Mouse (Mus musculus): ENCODE data around the gene Atad3a.

The Atad3a gene

DNA sequence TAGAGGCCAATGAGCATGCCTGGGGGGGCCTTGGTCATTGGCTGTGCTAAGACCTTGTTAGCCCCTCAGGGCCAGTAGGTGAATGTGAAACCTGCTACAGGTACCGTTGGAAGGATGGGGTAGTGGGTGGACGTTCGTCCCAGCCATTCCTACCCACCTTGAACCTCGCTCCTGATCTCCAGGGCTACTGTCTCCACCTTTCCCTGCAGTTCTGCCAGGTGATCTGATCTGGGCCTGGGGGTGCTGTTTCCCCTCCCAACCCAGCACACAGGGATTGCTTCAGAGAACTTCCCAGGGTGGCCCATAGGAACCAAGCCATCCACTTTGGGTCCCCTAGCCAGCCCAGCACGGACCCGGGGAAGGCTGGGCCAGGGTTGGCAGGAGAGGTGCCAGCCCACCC is 21.7 kb downstream of the Atad3a start:
- no peak for DNase-seq (ENCODE audit: low spot score in 2 of 2)

DNA sequence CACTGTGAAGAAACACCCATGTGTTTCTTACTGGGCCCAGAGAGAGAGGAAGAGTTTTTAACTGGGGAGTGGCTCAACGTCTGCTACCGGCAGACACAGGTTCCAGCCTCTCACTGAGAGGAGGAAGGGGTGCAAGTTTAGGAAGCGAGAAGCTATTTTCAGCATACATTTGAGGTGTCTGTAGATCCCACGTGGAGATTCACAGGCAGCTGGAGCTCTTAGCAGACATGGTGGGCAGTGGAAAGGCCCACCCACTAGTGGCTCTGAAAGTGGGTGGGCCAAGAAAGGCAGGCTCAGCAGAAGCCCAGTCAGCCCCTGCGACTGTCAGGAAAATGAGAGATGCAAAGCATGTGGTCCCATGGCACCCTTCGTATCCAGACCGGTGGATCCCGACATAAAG is 22.6 kb downstream of the Atad3a start:
- DNase-seq (ENCODE audit: low spot score in 2 of 2) = no peak

DNA sequence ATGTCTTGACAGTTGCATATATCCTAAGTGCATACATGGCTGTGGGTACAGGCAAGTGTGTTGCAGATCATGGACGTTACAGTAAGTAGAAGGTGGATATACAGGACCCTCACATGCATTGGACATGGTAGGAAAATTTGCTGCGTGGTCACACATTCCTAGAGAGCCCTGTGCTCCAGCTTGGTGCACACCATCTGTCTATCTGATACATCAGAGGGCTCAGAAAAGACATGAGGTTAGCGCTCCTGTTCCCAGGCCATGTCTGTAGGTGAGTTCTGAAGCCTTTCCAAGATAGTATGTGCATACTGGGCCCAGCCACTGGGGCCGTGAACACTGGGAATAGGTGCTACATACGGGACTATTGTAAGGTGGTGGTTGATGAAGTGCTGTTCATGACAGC is 24.5 kb downstream of the Atad3a start:
- no peak for DNase-seq (ENCODE audit: low spot score in 2 of 2)

DNA sequence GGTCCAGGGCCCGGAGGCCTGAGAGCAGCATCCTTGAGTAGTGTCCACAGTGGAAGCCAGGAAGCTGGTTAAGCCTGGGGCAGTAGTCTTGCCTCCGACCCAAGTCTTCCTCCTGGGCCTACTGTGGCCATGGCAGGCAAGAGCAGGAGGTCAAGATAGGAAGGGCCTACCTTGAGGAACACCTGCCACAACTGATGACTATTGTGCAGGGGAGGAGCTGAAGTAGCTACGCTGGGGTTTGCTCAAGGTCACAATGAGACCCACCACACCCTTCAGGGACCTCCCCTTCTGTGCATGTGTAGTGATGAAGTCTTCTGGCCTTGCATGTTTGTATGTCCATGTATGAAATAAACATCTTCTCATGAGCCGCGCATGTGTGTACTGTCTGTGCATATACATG is 25.1 kb downstream of the Atad3a start:
- no peak for DNase-seq (ENCODE audit: low spot score in 2 of 2)

DNA sequence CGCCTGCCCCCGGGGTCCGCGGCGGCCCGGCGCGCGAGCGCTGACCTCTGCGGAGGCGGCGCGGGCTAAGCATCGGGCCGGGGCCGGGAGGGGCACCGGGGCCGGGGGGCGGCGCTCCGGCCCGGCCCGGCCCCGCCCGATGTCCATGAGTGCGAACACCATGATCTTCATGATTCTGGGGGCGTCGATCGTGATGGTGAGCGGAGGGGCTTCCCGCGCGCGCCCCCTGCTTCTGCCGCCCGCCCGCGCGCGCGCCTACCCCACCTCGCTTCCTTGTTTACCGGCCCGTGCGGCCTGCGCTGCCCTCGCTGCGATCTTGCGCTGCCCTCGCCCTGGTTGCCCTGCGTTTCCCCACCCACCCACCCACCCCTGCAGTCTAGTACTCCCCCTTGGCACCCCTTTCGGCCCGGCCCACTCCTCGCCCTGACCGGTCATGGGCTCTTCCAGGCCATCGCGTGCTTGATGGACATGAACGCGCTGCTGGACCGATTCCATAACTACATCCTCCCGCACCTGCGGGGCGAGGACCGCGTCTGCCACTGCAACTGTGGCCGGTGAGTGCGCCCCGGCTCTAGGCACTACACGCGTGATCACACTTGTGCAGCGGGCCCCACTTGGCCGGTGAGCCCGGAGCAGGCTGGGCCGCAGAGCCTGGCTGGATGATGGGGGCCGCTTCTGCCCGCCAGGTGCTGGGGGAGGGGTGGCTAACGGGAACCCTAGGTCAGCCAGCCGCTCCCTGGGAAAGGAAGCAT is 25.8 kb downstream of the Atad3a start:
- DNase-seq (ENCODE audit: low spot score in 2 of 2) = peak; percentile 23 to 62

DNA sequence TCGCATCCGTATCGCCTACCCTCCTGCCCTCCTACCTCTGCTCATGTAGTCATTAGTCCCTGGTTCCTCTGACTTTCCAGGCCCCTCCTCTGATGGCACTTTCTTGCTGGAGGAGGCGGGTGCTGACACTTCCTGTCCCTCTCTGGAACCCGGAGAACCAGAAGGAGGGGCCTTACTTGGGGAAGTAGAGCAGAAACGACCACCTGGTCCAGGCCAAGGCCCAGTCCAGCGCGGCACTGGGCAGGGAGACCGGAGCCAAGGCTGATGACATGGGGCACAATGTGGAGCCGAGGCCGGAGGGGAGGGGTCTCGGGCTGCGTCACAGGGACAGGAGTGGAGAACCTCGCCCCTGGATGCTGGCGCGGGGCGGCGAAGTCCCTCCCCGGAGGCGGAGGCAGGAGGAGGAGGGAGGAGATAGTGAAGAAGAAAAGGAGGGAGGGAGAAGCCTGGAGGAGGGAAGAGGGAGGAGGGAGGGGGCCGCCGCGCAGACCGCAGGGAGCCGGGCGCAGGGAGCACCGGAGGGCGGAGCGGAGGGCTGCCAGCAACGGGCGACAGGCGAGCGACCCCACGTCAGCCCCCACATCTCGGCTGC is 26.4 kb downstream of the Atad3a start, which contains the start of gene Tmem240:
Tmem240 (plus strand) TSS at position 451 of the 592 bp plus-strand sequence.
- DNase-seq (ENCODE audit: low spot score in 2 of 2) = peak; percentile 73 to 82

DNA sequence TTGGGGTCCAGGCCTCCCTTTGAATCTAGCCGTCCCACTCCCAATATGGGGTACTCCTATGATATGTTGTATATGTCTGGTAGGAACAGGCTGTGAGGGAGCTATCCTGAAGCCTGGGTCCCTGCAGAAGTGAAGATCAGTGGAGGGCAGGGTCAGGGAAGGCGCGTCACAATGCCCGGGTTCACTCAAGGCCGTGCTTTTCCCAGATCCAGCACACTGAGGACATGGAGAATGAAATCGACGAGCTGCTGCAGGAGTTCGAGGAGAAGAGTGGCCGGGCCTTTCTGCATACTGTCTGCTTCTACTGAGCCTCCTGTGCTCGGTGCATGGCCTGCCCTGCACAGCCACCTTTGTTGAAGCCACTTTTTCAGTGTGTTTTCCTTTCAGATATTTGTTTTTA is 27.6 kb downstream of the Atad3a start:
- DNase-seq (ENCODE audit: low spot score in 2 of 2) = no peak

DNA sequence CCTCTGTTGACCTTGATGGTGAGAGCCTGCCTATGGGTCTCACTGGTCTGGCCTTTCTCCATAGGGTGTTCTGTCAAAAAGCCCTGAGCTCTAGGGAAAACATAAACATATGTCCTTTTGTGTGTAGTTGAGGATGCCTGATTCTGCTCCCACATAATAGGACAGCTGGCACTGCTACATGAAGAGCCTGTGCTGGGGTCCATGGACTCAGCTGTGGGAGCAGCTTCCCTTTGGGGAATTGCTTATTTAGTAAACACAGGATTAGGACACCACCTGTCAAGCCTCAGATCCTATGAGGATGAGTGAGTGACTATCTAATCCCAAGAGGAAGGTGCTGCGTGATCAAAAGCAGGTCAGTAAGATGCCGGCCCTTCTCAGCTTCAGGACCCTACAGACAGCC is 32.9 kb downstream of the Atad3a start:
- no peak for DNase-seq (ENCODE audit: low spot score in 2 of 2)

DNA sequence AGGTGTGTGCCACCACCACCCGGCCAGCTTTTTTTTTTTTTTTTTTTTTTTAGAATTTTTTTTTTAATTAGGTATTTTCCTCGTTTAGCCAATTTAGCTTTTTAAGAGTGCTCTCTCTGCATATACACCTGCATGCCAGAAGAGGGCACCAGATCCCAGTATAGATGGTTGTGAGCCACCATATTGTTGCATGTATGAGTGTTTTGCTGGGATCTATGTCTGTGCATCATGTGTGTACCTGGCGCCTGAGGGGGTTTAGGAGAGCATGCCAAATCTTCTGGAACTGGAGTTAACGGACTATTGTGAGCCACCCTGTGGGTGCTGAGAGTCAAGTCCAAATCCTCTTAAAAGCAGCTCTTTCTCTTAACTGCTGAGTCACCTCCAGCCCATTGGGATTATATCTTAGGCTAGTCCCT is 39.2 kb downstream of the Atad3a start:
- DNase-seq (ENCODE audit: low spot score in 2 of 2) = no peak

DNA sequence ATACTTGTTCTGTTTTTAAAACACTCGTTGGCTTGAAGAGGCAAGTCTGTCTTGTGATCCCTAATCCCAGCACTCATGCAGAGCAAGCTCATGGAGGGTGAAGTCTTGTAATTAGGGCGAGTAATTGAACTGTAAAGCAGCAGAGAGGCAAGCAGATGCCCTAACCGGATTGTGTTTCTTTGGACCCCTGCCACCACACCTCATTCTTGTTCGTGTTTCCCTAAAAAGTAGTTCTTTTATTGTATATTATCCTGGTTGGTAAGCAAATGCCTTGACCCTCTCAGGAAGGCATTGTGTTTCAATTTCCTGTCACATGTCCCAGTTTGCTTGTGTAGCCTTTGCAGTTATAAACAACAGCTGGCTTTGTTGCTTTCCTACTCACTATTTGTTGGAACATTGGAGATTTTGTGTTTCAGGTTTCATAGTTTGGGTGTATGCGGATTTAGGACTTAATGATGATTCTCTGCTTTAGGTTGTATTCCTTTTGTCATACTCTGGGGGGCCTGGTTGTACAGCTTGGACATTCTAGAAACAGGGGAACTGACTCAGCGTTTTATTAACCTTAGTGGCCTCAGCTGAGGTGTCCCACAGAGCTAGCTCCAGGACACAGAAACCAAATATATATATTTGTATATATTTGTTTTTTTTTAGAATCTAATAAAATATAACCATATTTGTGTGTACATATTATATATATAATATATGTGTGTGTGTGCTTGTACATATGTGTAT is 50.2 kb downstream of the Atad3a start:
- no peak for DNase-seq (ENCODE audit: low spot score in 2 of 2)

DNA sequence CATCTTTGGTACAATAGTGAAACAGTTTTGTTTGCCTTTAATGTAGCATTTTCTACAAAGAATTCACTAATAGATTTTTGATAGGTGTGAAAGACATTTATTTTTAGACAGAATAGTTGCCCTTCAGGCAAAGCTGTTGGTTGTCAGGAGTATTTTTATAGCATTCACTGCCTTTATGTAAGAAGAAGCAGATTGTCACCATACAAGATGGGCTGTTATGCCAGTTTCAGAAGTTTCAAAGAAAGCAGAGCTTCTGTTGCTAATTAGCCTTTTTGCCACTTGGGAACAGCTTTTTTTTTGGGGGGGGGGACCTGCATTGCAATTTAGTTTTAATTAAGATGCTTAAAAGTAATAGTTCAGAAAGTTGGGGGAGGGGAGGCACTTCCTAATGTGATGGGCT is 51.9 kb downstream of the Atad3a start:
- DNase-seq (ENCODE audit: low spot score in 2 of 2) = no peak

DNA sequence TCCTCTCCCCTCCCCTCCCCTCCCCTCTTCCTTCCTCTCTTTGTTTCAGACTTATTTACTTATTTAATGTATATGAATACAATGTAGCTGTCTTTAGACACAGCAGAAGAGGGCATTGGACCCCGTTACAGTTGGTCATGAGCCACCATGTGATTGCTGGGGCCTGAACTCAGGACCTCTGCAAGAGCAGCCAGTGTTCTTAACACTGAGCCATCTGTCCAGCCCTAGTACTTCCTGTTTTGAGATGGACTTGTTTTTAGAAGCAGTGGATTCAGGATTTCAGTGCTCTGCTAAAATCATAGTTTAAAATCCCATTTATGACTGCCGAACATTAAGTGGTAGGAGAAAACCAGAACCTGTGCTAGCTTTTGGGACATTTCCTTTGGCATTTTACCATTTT is 52.3 kb downstream of the Atad3a start:
- no peak for DNase-seq (ENCODE audit: low spot score in 2 of 2)

DNA sequence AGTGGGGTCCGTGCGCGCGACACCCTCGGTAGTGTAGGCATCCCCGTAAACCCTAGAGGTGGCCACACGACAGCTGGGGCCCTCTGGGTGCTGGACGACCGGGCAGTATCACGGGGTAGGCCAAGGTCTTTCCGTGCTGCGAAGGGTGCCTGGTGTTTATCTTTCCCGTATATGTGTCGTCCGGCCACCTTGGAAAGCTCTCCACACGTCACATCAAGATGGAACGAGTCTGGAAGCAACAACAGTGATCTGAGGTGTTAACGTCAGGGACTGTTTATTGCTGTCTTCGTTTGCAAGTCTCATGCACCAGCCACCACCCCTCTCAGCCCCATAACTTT is 55.3 kb downstream of the Atad3a start:
- DNase-seq (ENCODE audit: low spot score in 2 of 2) = no peak

DNA sequence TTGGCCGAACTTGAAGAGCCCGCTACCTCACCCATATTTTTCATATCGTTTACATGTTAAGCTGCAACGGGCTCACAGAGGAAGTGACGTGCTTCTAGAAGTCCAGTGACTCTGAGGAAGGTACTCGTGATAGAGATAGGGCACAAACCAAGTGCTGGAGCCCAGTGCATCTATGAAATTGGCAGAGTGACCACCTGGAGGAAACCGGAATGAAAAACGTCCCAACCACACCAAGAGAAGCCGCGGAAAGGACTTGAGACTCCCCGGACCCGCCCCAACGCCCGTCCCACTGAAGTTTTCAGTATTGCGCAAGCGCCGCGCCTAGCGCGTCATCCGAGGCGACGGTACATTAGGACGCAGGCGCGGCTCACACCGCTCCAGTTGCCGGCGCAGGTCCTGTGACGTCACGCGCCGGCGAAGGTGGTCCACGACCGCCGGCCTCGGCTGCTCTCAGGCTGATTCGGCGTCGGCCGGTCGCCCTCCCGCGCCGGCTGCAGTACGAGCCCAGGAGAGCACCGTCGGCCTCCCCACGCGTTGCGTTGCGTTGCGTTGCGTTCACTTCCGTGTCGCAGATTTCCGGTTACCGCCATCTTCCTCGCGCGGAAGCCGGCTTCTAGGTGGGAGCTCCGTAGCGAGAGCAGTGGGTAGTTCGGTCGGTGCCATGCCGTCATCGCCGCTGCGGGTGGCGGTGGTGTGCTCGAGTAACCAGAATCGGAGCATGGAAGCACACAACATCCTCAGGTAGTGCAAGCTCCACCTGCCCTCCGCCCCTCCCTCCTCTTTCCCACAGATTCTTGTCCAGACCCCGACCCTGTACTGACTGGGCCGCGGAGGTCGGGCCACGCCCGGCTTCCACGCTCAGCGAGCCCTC is 55.9 kb downstream of the Atad3a start, which contains the start of gene Ssu72:
Ssu72 (plus strand) TSS at position 80 of the 871 bp plus-strand sequence.
- DNase-seq (ENCODE audit: low spot score in 2 of 2) = peak; percentile 88 to 90

DNA sequence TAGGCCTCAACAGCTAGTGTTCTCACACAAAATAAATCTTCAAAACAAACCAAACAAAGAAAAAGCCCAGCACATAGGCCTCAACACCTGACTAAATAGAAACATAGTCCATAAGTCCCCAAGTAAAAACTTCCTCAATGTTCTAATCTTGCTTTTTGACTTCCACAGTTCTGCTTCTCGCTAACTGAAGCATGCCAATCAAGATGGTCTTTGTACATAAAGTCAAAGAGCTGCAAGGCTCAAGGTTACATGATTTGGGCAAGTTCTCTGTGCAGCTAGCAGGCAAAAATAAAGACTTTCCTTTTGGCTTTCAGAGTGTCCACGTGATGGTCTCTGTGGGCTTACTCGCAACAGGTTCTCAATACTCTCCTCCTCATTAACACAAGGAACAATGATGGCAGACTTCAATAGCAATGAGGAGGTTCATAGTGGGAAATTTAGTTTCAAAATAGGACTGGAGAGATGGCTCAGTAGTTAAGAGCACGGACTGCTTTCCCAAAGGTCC is 57.4 kb downstream of the Atad3a start:
- DNase-seq (ENCODE audit: low spot score in 2 of 2) = no peak

DNA sequence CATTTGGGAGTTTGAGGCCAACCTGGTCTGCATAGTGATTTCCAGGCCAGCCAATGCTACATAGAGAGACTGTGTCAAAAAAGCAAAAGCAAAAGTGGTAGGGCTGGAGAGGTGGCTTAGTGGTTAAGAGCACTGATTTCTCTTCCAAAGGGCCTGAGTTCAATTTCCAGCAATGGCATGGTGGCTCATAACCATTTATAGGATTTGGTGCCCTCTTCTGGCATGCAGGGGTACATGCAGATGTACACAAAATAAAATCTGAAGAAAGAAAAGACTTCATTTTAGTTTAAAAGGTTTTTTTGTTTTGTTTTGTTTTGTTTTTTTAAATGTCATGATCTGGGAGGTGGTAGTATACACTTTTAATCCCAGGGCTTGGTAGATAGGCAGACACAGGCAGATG is 60.5 kb downstream of the Atad3a start:
- DNase-seq (ENCODE audit: low spot score in 2 of 2) = peak in 1 of 2 experiments; percentile 30

DNA sequence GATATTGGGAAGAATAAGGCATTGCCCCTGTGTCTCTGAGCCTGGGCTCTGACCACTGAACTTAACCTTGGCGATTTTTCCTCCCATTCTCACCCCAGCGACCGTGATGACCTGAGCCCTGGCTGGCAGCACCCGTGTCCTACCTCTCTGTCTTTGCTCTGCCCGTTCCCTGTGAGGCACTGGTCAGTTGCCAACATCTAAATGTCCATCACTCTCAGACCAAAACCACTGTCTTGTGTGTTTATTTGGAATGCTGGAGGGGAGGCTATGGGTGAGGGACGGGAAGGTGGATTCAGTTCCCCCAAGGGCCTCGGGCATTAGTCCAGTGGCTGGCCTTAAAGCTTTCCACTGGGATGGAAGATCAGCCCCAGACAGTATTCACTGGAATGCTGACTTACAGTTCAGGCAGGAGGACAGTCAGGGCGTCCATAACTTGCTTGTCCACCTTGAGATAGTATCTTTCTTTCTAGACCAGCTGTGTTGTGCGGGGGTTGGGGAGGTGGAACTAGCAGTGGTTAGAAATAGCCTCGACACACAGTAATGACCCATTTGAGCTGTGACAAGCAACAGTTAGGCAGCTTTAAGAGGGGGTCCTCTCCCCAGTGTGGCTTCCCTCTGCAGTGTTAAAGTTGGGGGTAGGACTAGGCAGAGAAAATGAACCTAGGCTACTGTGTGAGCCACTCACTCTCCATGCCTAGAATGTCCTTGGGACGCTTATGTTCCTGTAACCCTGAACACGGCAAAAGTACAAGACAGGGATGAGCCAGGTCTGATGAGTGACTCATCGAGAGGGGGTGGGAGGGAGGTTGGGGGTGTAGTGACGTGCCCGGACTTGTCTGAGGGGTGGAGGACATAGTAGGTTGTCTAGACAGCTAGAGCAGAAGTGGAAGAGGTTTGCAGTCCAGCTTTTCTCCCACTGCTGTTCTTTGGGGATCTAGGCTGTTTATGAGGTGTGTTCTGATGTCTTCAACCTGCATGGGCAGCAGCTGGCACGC is 64.3 kb downstream of the Atad3a start:
- DNase-seq (ENCODE audit: low spot score in 2 of 2) = no peak

DNA sequence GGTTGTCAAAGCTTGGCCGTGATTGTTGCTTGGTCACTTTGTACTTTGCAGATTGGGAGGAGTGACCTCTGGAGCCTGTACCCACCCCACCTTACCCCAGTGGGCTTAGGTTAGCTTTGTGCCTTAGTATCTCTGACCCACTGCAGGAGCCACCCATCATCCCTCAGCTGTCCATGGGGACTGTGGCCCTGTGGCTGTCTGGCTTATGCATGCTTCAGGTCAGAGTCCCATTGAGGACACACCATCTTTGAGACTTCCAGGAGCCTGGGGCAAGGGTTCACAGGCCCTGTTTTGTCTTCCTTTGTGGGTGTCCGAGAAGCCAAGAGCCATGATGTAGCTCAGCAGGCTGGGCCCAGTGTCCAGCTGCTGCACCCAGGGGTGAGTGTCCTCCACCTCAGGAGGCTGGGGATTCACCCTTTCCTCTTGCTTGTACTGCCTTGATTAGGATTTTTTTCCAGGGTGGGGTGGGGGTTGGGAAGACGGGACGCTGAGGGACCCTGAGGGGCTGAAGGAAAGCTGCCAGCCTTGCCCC is 65.3 kb downstream of the Atad3a start:
- no peak for DNase-seq (ENCODE audit: low spot score in 2 of 2)

DNA sequence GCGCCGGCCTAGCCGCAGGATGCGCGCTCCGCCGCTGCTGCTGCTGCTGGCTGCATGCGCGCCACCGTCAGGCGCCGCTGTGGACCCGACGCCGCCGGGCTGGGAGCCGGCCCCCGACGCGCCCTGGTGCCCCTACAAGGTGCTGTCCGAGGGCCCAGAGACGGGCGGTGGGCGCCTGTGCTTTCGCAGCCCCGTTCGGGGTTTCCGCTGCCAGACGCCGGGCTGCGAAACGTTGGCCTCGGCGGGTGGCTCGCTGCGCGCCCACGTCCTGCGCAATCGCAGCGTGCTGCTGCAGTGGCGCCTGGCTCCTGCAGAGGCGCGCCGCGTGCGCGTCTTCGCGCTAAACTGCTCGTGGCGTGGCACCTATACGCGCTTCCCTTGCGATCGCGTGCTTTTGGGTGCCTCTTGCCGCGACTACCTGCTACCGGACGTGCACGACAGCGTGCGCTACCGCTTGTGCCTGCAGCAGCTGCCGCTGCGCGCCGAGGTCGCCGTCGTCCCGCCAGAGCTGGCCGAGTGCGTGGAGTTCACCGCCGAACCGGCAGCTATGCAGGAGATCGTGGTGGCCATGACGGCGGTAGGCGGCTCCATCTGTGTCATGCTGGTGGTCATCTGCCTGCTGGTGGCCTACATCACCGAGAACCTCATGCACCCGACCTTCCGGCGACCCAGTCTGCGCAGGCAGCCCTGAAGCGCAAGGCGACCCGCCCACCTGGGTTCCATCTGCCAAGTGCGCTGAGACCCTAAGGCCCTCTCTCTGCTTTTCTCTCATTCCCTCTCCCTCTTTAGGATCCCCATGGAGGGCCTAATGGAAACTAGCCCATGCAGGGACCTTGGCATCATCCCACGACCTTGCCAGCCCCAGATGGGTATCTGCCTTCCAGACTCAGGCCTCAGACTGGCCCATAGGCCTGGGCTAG is 66.2 kb downstream of the Atad3a start:
- DNase-seq (ENCODE audit: low spot score in 2 of 2) = peak; percentile 69 to 70
